ENCODE assay signal across 8 mouse cellular contexts in genomic region chr15:98608058-98608783, GRCm38 (mm10). TPM values are rescaled to one million over a fixed set of nuclear protein-coding genes. Genes with fewer than 3 reads are reported as not detected.
DNase-seq lines count a peak whose midpoint lies in the region; ATAC-seq and TF ChIP-seq lines count a peak whose summit lies in the region.

No protein-coding gene starts in this region.

- no peak for ATAC-seq in embryonic facial prominence, embryonic 11.5 days (replicated peaks; ENCODE audit: insufficient number of reproducible peaks, low FRiP score, low TSS enrichment, low read depth)
- no peak for ATAC-seq in hindbrain, embryonic 13.5 days (ENCODE audit: low FRiP score)
- no peak for ATAC-seq in liver, embryonic 16.5 days (ENCODE audit: low read depth)
- no peak for ATAC-seq in monocyte, adult 5-6 weeks (replicated peaks; ENCODE audit: insufficient number of reproducible peaks, low FRiP score, low TSS enrichment, poor library complexity, severe bottlenecking)

- TF ChIP-seq POLR2A in liver, adult 2 months (IDR thresholded peaks at IDR 0.05; ENCODE audit: extremely low read depth, insufficient read depth, low read length), result no peak

- H3K27ac ChIP-seq in liver, adult 2 months (replicated peaks; ENCODE audit: insufficient read depth, low read depth, low read length), result no peak overlapping the region
- peak overlapping the region; percentile 71 for H3K27ac ChIP-seq in embryonic facial prominence, embryonic 11.5 days (replicated peaks; ENCODE audit: low read depth, low read length)
- H3K27ac ChIP-seq in hindbrain, embryonic 13.5 days, result peak overlapping the region; percentile 91
- peak overlapping the region; percentile 97 for H3K27ac ChIP-seq in liver, embryonic 16.5 days (ENCODE audit: low read length)

- peaks cover 7% of the 10 kb centered on the region; the same call in 1 of the 2 replicates for H3K79me2 ChIP-seq in liver, adult 2 months (ENCODE audit: control insufficient read depth, insufficient read depth, low read length)

- H3K4me3 ChIP-seq in liver, adult 2 months (ENCODE audit: insufficient read depth, low read depth, low read length), result peak overlapping the region; percentile 87
- H3K4me3 ChIP-seq in embryonic facial prominence, embryonic 11.5 days (ENCODE audit: low read depth, low read length), result peak overlapping the region; percentile 87
- H3K4me3 ChIP-seq in hindbrain, embryonic 13.5 days, result peak overlapping the region; percentile 75
- peak overlapping the region; percentile 84 for H3K4me3 ChIP-seq in liver, embryonic 16.5 days (ENCODE audit: low read depth, low read length)

- H3K27me3 ChIP-seq in liver, adult 2 months (ENCODE audit: control insufficient read depth, insufficient read depth, low read length), result no peaks in the 10 kb centered on the region
- H3K27me3 ChIP-seq in embryonic facial prominence, embryonic 11.5 days (ENCODE audit: control insufficient read depth, insufficient read depth, low read length), result no peaks in the 10 kb centered on the region
- H3K27me3 ChIP-seq in hindbrain, embryonic 13.5 days, result no peaks in the 10 kb centered on the region
- H3K27me3 ChIP-seq in liver, embryonic 16.5 days (ENCODE audit: control insufficient read depth, insufficient read depth, low read depth, low read length), result no peaks in the 10 kb centered on the region; the same call in 1 of the 2 replicates

- H3K4me1 ChIP-seq in liver, adult 2 months (ENCODE audit: control insufficient read depth, insufficient read depth, low read length), result peaks cover 7% of the 10 kb centered on the region; the same call in 1 of the 2 replicates
- peaks cover 2% of the 10 kb centered on the region; the same call in 1 of the 2 replicates for H3K4me1 ChIP-seq in embryonic facial prominence, embryonic 11.5 days (ENCODE audit: control insufficient read depth, insufficient read depth, low read length)
- peaks cover 42% of the 10 kb centered on the region for H3K4me1 ChIP-seq in hindbrain, embryonic 13.5 days (replicated peaks)
- H3K4me1 ChIP-seq in liver, embryonic 16.5 days (ENCODE audit: control insufficient read depth, low read depth, low read length), result peaks cover 63% of the 10 kb centered on the region

- no peak for TF ChIP-seq CTCF in liver, adult 2 months (IDR thresholded peaks at IDR 0.05; ENCODE audit: low read depth, low read length)

- no peak for DNase-seq in liver, adult 2 months (ENCODE audit: extremely low read depth, low read depth, low spot score)
- no peak for DNase-seq in liver
- no peak for DNase-seq in embryonic facial prominence, embryonic 11.5 days (ENCODE audit: low spot score)
- DNase-seq in right cerebral cortex, adult 18-20 months, result no peak
- no peak for DNase-seq in spleen, adult 12 weeks (ENCODE audit: low spot score)

- H3K36me3 ChIP-seq in liver, adult 2 months (ENCODE audit: control insufficient read depth, insufficient read depth, low read length), result no peaks in the 10 kb centered on the region
- H3K36me3 ChIP-seq in embryonic facial prominence, embryonic 11.5 days (replicated peaks; ENCODE audit: control insufficient read depth, insufficient read depth, low read depth, low read length), result peaks cover 2% of the 10 kb centered on the region; the same call in 1 of the 2 replicates
- H3K36me3 ChIP-seq in hindbrain, embryonic 13.5 days, result peaks cover 23% of the 10 kb centered on the region
- peaks cover 9% of the 10 kb centered on the region for H3K36me3 ChIP-seq in liver, embryonic 16.5 days (ENCODE audit: control insufficient read depth, insufficient read depth)

- 25% methylated on average over 10 of the region's 10 CpGs for WGBS in liver, adult 2 months
- WGBS in embryonic facial prominence, embryonic 11.5 days, result 5% methylated on average over 9 of the region's 10 CpGs
- 11% methylated on average over 10 of the region's 10 CpGs for WGBS in hindbrain, embryonic 13.5 days
- 21% methylated on average over 10 of the region's 10 CpGs for WGBS in liver, embryonic 16.5 days (ENCODE audit: insufficient replicate concordance)

- peak overlapping the region; percentile 76 for H3K9ac ChIP-seq in liver, adult 2 months (ENCODE audit: low read depth, low read length)
- H3K9ac ChIP-seq in embryonic facial prominence, embryonic 11.5 days (replicated peaks; ENCODE audit: low read length), result peak overlapping the region; percentile 90
- peak overlapping the region; percentile 88 for H3K9ac ChIP-seq in hindbrain, embryonic 13.5 days
- H3K9ac ChIP-seq in liver, embryonic 16.5 days (ENCODE audit: low read depth, low read length), result peak overlapping the region; percentile 95

- H3K9me3 ChIP-seq in embryonic facial prominence, embryonic 11.5 days (replicated peaks; ENCODE audit: control insufficient read depth, low read length), result no peaks in the 10 kb centered on the region
- no peaks in the 10 kb centered on the region for H3K9me3 ChIP-seq in hindbrain, embryonic 13.5 days
- no peaks in the 10 kb centered on the region for H3K9me3 ChIP-seq in liver, embryonic 16.5 days (replicated peaks; ENCODE audit: control insufficient read depth, low read length)

- H3K4me2 ChIP-seq in embryonic facial prominence, embryonic 11.5 days (ENCODE audit: low read depth, low read length), result peak overlapping the region; percentile 92
- peak overlapping the region; percentile 76 for H3K4me2 ChIP-seq in hindbrain, embryonic 13.5 days
- H3K4me2 ChIP-seq in liver, embryonic 16.5 days (ENCODE audit: low read depth, low read length), result peak overlapping the region; percentile 98

RNA-seq across cellular contexts. Expression of gene Adcy6, which starts 1.7 kb away (rescaled TPM):
- total RNA-seq in liver, adult 2 months (2014; rRNA removed), result 8.9 and 11.8 TPM in 2 replicates
- 13.7 and 16.3 TPM in 2 replicates for polyA plus RNA-seq in liver, adult 2 months (2012; rRNA removed)
- 8.4 and 10.4 TPM in 2 replicates for polyA plus RNA-seq in embryonic facial prominence, embryonic 11.5 days (2014; fragmentation: Nextera tagmentation; extraction: Ambion mirVana)
- polyA plus RNA-seq in hindbrain, embryonic 13.5 days (2015; fragmentation: Nextera tagmentation; extraction: Ambion mirVana), result 10.1 and 11.7 TPM in 2 replicates
- 6.1 and 8.3 TPM in 2 replicates for polyA plus RNA-seq in liver, embryonic 16.5 days (2015; fragmentation: Nextera tagmentation; extraction: Ambion mirVana)
- total RNA-seq in monocyte, adult 5-6 weeks (2017), result 0.96 to 3.7 TPM in 2 of 3 replicates, not detected in the other

RNA-seq across cellular contexts. Expression of gene Cacnb3, which starts 22.4 kb away (rescaled TPM):
- 0.27 and 0.28 TPM in 2 replicates for total RNA-seq in liver, adult 2 months (2014; rRNA removed)
- 0.75 and 0.86 TPM in 2 replicates for polyA plus RNA-seq in liver, adult 2 months (2012; rRNA removed)
- polyA plus RNA-seq in embryonic facial prominence, embryonic 11.5 days (2014; fragmentation: Nextera tagmentation; extraction: Ambion mirVana), result 32.3 and 33.4 TPM in 2 replicates
- 124 and 135 TPM in 2 replicates for polyA plus RNA-seq in hindbrain, embryonic 13.5 days (2015; fragmentation: Nextera tagmentation; extraction: Ambion mirVana)
- polyA plus RNA-seq in liver, embryonic 16.5 days (2015; fragmentation: Nextera tagmentation; extraction: Ambion mirVana), result 0.55 and 0.84 TPM in 2 replicates
- total RNA-seq in monocyte, adult 5-6 weeks (2017), result 0.68 to 1.3 TPM in 2 of 3 replicates, not detected in the other

RNA-seq across cellular contexts. Expression of gene 4930415O20Rik, which starts 37.4 kb away (rescaled TPM):
- total RNA-seq in liver, adult 2 months (2014; rRNA removed), result not detected in 2 replicates
- polyA plus RNA-seq in liver, adult 2 months (2012; rRNA removed), result not detected in 2 replicates
- not detected in 2 replicates for polyA plus RNA-seq in embryonic facial prominence, embryonic 11.5 days (2014; fragmentation: Nextera tagmentation; extraction: Ambion mirVana)
- polyA plus RNA-seq in hindbrain, embryonic 13.5 days (2015; fragmentation: Nextera tagmentation; extraction: Ambion mirVana), result 0.39 TPM in 1 of 2 replicates, not detected in the other
- polyA plus RNA-seq in liver, embryonic 16.5 days (2015; fragmentation: Nextera tagmentation; extraction: Ambion mirVana), result not detected in 2 replicates
- not detected in 3 replicates for total RNA-seq in monocyte, adult 5-6 weeks (2017)

RNA-seq across cellular contexts. Expression of gene Ccnt1, which starts 37.5 kb away (rescaled TPM):
- total RNA-seq in liver, adult 2 months (2014; rRNA removed), result 13.5 and 13.8 TPM in 2 replicates
- polyA plus RNA-seq in liver, adult 2 months (2012; rRNA removed), result 5.4 and 7.4 TPM in 2 replicates
- polyA plus RNA-seq in embryonic facial prominence, embryonic 11.5 days (2014; fragmentation: Nextera tagmentation; extraction: Ambion mirVana), result 61.4 and 61.8 TPM in 2 replicates
- polyA plus RNA-seq in hindbrain, embryonic 13.5 days (2015; fragmentation: Nextera tagmentation; extraction: Ambion mirVana), result 69.7 and 77.0 TPM in 2 replicates
- polyA plus RNA-seq in liver, embryonic 16.5 days (2015; fragmentation: Nextera tagmentation; extraction: Ambion mirVana), result 24.3 and 25.9 TPM in 2 replicates
- total RNA-seq in monocyte, adult 5-6 weeks (2017), result 112 to 132 TPM (median 124 TPM) in 3 replicates

RNA-seq across cellular contexts. Expression of gene Ddx23, which starts 54.5 kb away (rescaled TPM):
- 27.6 and 33.9 TPM in 2 replicates for total RNA-seq in liver, adult 2 months (2014; rRNA removed)
- polyA plus RNA-seq in liver, adult 2 months (2012; rRNA removed), result 15.4 and 18.8 TPM in 2 replicates
- 20.8 and 22.0 TPM in 2 replicates for polyA plus RNA-seq in embryonic facial prominence, embryonic 11.5 days (2014; fragmentation: Nextera tagmentation; extraction: Ambion mirVana)
- 27.5 and 28.0 TPM in 2 replicates for polyA plus RNA-seq in hindbrain, embryonic 13.5 days (2015; fragmentation: Nextera tagmentation; extraction: Ambion mirVana)
- polyA plus RNA-seq in liver, embryonic 16.5 days (2015; fragmentation: Nextera tagmentation; extraction: Ambion mirVana), result 9.0 and 10.0 TPM in 2 replicates
- total RNA-seq in monocyte, adult 5-6 weeks (2017), result 106 to 143 TPM (median 108 TPM) in 3 replicates

Comparison
In these comparisons a context has a peak if more than half of its experiments do, and no peak if none do; other contexts are left out.
1. RNA of gene Cacnb3, which starts 22.4 kb away (polyA plus RNA-seq): 124 to 135 TPM in hindbrain, embryonic 13.5 days and 32.3 to 33.4 TPM in embryonic facial prominence, embryonic 11.5 days; 0.55 to 0.84 TPM in liver, embryonic 16.5 days and 0.75 to 0.86 TPM in liver, adult 2 months; every median in the first group is over 10 times any median in the second.
2. Peak in every context shown above with its lines, with median percentiles within 50 percentile points of each other: H3K4me3 ChIP-seq, H3K9ac ChIP-seq and H3K4me2 ChIP-seq.